Mouse (Mus musculus) E14TG2a.4 (cell line): Measurements from ENCODE around the gene Cfb.

Experiments used
- CTCF ChIP-seq: conservative IDR thresholded peaks from 2 replicates; pipeline ENCODE4 v1.5.1; 2014; ENCODE audit warnings: low read length
- POU5F1 ChIP-seq: IDR thresholded peaks from 2 replicates; pipeline ENCODE4 v1.6.1; 2014; ENCODE audit warnings: low read length, borderline replicate concordance

- TF ChIP-seq CTCF (no peak), POU5F1 (no peak)
These were observed 21.5 kb downstream of the Cfb start for GRCm38 (mm10) chr17:34840736-34841307.
